Mouse (Mus musculus) liver (tissue): ENCODE data around the gene Pakap.

Source experiments
- DNase-seq: peaks from one replicate; pipeline ENCODE4 v3.0.0-alpha.2; 2020; ENCODE audit warnings: mixed read lengths

Pakap gene

GRCm38 (mm10) chr4:57723659-57724058 is 155.7 kb downstream of the Pakap start:
- no peak for DNase-seq

GRCm38 (mm10) chr4:57725569-57725968 is 157.6 kb downstream of the Pakap start:
- DNase-seq: no peak

- DNase-seq: no peak
Measured at GRCm38 (mm10) chr4:57728611-57729183, 160.7 kb downstream of the Pakap start.

GRCm38 (mm10) chr4:57730047-57730446 is 162.1 kb downstream of the Pakap start:
- DNase-seq: no peak

GRCm38 (mm10) chr4:57730801-57731598 is 163.0 kb downstream of the Pakap start:
- no peak for DNase-seq

GRCm38 (mm10) chr4:57732351-57732750 is 164.4 kb downstream of the Pakap start:
- no peak for DNase-seq

- no peak for DNase-seq
Measured at GRCm38 (mm10) chr4:57733445-57733844, 165.5 kb downstream of the Pakap start.

GRCm38 (mm10) chr4:57735426-57735825 is 167.4 kb downstream of the Pakap start:
- no peak for DNase-seq

GRCm38 (mm10) chr4:57738856-57739552 is 171.0 kb downstream of the Pakap start:
- no peak for DNase-seq

GRCm38 (mm10) chr4:57743325-57743929 is 175.4 kb downstream of the Pakap start:
- DNase-seq: no peak

- no peak for DNase-seq
Measured at GRCm38 (mm10) chr4:57750651-57751050, 182.7 kb downstream of the Pakap start.

- no peak for DNase-seq
Measured at GRCm38 (mm10) chr4:57751054-57751453, 183.1 kb downstream of the Pakap start.

GRCm38 (mm10) chr4:57751566-57751965 is 183.6 kb downstream of the Pakap start:
- DNase-seq: no peak

- no peak for DNase-seq
Measured at GRCm38 (mm10) chr4:57755085-57755484, 187.1 kb downstream of the Pakap start.

- DNase-seq: no peak
Measured at GRCm38 (mm10) chr4:57757997-57758396, 190.0 kb downstream of the Pakap start.

- no peak for DNase-seq
Measured at GRCm38 (mm10) chr4:57762424-57762823, 194.4 kb downstream of the Pakap start.

- DNase-seq: no peak
Measured at GRCm38 (mm10) chr4:57764392-57764791, 196.4 kb downstream of the Pakap start.

GRCm38 (mm10) chr4:57764926-57765325 is 196.9 kb downstream of the Pakap start:
- no peak for DNase-seq

GRCm38 (mm10) chr4:57765806-57766205 is 197.8 kb downstream of the Pakap start:
- no peak for DNase-seq

- DNase-seq: no peak
Measured at GRCm38 (mm10) chr4:57769007-57769406, 201.0 kb downstream of the Pakap start.

GRCm38 (mm10) chr4:57770185-57770823 is 202.3 kb downstream of the Pakap start:
- DNase-seq: no peak

- DNase-seq: no peak
Measured at GRCm38 (mm10) chr4:57771558-57772219, 203.7 kb downstream of the Pakap start.
